Mouse (Mus musculus) bone marrow macrophage, adult 2 months (primary cell): ENCODE data around the gene Vav2.

Experiments
- CTCF ChIP-seq: IDR thresholded peaks from 2 replicates; pipeline ENCODE4 v1.5.1; 2012; ENCODE audit warnings: low read depth, mild to moderate bottlenecking, low read length, moderate library complexity
- POLR2A ChIP-seq: IDR thresholded peaks from 2 replicates; pipeline ENCODE4 v1.6.1; 2012; ENCODE audit warnings: mild to moderate bottlenecking, low read depth, low read length, borderline replicate concordance

DNA sequence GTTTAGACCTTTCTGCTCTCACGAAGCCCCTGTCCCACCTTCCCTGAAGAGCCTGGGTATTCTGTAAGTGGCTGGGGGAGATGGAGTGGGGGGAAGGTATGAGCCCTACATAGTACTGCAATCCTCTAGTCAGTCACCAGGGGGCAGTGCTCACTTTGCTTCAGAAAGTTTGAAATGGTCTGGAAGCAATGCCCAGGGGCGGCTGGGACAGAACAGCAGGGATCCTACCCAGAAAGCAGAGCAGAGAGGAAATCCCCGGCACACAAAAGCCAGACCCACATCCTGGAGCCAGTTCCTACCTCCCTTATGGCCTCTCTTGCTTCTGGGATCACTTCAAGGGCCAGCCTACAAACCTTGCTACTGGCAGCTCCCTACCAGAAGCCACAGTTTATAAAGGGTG is 137.8 kb downstream of the Vav2 start:
- TF ChIP-seq CTCF (peak; percentile 75), POLR2A (no peak)
